Mouse (Mus musculus): Measurements from ENCODE around the gene Ptprr.
A peak's percentile ranks its signal among the peaks of the same experiment; 100 is the strongest.

The Ptprr gene

DNA sequence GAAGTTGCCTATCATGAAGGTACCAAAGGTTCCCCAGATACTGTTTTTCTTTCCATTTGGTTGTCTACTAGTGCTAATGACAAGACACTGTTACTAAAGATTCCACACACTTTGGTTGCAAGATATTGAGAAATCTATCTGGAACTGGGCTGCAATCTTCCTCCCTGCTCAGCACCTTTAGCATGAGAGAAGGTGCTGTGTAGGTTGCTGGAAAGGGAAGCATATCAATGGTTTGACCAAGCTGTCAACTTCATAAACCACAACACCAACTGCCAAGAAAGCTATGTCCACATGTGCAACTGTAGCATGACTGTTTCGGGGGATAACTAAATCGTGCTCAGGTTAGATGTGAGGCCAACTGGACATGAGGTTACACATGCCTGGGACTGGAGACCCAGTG lies 103.5 kb downstream of the Ptprr start:
- no peak for DNase-seq

DNA sequence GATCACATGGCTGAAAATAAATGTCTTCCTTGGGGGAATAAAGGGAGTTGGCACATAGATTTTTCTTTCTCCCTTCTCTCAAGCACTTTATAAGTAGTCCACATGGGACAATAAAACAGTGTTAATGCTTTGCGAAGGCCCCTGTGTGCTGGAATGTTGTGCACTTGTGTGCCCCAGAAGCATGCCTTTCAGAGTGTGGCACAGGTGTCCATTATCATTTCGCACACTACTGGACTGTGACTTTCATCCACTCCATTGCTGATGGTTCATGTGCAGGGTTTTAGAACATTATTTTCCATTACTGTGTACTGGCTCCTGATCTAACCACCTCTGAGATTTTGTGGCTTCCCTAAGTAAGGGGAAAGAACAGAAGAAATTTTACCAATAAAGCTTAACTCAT lies 105.8 kb downstream of the Ptprr start:
- no peak for DNase-seq

DNA sequence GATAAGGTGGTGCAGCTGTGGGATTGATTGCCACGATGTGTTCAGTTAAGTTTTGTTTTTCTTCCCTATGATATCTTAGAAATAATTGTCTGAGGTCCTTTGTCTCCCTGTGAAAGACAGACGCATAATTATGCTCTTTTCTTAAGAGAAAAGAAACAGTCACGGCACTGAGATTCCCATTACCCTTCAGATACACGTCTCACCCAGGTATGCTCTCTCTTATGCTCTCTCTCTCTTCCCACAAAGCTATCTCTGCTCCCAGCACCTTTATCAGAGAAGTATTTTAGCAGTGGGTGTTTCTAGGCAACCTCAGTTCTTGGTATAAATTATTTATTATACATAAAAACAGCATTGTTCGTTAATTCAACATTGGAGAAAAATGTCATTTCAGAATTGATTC lies 107.4 kb downstream of the Ptprr start:
- no peak for DNase-seq

DNA sequence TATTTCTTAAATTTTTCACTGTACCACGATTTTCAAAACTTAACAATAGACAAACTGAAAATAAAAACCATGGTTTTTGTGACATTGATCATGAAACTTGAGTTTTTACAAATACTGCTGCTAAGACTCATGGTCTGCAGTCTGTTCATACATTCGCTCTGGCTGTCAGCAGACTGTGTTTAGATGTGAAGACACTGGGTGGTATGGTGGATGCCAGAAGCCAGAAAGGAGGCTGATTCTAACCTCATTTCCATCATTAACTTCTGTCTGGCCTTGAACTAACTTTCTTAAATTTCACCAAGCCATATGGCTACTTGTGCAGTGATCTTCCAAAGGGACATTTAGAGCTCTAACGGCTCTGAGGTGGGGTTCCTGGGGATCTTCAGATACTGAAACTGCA lies 112.4 kb downstream of the Ptprr start:
- DNase-seq, result no peak

DNA sequence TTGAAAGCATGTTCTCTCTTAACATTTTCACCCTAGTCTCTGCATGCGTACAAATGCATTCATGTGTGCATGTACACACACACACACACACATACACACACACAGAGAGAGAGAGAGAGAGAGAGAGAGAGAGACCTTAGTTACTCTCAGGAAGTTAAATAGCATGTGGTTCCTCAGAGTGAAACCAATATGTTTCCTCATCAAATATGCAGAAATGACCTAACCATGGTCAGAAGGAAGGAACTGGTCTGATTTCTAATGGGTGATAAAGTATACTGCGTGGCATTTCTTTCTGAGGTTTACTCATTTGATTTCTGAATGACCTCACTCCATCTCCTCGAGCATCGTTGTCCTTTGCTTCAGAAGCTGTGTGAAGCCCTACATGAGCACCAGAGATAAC lies 113.2 kb downstream of the Ptprr start:
- DNase-seq, result no peak

DNA sequence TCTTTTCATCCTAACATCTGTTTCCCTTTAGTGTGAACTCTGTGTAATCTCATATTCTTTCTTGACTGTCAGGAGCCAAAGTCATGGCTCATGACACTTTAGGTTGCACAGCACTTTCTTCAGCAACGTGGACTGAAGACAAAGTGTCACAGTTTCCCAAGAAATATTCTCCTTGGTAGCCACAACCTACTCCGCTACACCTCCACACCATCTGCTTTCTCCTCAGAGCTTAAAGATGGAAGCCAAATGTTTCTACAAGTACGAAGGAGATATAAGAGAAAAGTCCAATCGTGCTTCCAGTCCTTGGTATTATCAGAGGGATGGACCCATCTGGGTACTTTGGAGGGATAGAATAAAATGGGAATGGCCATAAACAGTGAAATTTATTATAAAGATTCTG lies 114.2 kb downstream of the Ptprr start:
- peak; percentile 21 for DNase-seq

DNA sequence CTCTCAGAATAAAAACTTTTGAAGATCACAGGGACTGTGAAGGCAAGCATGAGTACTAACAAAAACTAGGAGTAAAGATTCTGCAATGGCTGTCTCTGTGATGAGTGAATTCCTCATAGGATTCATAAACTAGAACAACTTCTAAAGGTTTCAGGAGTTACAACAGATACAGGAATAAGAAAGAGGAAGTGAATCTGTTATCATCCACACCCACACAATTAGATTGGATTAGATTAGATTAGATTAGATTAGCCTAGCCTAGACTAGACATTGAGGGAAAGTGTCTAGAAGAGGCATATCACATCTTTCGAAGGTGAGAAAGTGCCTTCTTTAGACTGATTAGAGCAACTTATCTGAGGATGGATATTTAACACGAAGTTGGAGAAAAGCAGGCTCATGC lies 117.2 kb downstream of the Ptprr start:
- DNase-seq, result no peak

DNA sequence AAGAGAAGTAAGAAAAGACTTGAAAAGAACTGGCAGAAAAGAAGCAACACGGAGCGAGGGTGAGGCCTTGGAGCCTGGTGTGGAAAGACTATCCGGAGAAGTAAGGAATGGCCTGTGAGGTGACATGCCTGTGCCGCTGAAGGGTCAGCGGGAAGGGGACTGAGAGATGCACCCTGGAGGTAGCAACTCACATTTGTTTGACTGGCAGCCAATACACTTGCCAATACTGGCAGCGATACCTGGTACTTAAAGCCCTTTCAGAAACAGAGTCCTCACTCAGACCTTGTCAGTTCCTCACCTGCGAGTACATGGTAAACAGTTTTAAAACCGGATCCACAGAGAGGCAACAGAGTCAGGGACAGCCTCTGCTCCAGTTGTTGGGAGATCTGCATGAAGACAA lies 122.2 kb downstream of the Ptprr start:
- DNase-seq, result no peak

DNA sequence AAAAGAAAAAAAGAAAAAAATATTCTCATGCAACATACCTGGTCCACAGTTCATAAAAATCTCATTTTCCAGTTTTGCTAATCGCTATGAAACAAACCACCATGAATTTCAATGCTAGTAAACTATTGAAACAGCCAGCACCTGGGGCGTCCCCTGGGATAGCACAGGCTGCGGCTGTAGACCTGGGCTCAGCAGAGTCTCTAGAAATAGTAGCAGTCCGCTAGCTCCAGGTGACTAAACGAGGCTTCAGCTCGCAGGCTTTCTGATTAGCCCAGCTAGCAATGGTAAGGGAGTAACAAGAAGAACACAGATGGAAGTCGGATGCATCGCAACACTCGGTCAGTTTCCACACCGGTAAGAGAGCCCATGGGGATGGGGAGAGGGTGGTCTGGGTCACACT lies 125.7 kb downstream of the Ptprr start:
- no peak for DNase-seq

DNA sequence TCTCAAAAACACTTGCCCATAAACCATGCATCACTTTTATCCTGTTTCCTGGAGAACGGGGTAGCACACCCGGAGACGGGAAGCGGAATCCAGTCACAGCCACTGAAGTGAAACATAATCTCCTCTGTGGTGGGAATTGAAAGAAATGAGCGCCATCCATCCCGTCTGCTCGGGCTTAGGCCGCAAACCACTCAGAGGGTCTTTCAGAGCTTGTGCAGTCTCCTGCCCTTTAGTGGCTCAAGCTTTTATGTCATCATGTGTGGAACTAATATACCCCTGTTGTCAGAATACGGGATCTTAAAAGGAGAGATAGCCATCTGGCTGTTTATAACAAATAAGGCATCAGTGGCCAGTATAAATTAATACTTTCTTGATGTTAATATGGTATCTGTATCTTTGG lies 128.1 kb downstream of the Ptprr start:
- DNase-seq, result peak; percentile 47

DNA sequence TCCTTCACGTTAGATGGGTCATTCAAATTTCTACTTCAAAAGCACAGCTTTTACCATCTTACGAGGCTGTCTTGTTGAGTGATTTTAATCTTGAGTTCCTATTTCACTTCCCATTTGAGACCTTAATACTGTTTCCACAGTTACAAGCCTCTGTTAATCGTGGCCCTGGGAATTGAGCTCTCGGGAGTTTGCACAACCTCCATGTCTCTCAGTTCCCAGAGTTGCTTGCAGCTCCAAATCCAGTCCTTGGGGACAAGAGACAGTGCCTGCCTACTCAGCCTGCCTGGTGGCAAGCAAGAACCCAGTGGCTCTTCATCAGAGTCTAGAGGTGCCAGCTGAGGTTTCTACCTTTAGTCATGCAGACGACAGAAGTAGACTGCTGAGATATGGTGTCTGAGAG lies 136.7 kb downstream of the Ptprr start:
- DNase-seq, result no peak

DNA sequence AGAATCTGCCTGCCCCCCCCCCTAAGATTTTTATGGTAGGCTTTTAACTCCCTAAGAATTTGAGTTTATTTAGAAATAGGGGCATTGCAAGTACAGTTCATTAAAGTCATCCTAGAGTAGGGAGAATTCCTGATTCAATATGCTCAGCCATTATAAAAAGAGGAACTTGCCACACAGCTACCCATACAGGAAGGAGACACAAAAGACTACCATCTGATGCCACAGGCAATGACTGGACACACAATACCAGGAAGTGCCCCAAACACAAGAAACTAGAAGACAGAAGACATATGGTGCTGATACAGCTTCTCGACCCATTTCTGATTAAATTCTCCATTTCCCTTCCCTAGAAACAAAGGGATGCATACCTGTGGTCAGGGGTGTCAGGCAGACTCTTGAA lies 138.7 kb downstream of the Ptprr start:
- no peak for DNase-seq

DNA sequence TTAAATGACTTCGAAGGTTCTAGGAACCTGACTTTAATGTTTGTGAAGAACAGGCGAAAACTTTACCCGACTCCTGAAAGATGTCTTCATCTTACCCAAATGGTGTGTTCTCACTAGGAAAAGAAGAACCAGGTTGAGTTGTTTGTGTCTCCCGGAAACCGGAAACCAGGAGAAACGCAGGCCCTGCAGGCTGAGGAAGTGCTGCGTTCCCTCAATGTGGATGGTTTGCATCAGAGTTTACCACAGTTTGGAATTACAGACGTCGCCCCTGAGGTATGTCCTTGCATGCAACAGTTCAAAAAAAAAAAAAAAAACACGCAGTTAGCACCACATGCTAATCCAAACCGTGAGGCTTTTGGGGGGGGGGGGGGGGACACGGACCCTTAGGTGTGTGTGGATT lies 144.3 kb downstream of the Ptprr start:
- no peak for DNase-seq

DNA sequence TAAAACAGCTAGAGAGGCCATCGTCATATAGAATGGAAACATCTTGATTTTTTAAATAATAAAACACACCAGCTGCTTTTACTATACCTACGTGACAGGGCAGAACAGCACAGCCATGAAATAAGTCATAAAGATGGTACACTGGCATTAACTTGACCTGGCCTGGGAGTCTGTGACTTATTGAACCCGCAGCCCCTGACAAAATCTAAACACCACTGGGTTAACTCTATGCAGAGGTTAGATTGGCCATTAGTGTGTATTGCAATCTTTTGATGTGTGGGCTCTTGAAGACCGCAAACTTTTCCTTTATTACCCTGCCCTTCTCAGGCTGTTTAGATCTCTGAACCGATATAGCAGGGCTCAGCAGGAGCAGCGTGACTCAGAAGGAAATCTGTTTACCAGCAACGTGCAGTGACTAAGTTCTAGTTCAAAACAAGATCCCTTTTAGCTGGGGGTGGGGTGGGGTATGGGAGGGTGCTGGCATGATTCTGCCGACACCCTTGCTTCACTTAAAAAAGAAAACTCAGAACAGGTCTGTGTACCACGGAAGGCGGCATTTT lies 157.4 kb downstream of the Ptprr start:
- DNase-seq, result no peak

DNA sequence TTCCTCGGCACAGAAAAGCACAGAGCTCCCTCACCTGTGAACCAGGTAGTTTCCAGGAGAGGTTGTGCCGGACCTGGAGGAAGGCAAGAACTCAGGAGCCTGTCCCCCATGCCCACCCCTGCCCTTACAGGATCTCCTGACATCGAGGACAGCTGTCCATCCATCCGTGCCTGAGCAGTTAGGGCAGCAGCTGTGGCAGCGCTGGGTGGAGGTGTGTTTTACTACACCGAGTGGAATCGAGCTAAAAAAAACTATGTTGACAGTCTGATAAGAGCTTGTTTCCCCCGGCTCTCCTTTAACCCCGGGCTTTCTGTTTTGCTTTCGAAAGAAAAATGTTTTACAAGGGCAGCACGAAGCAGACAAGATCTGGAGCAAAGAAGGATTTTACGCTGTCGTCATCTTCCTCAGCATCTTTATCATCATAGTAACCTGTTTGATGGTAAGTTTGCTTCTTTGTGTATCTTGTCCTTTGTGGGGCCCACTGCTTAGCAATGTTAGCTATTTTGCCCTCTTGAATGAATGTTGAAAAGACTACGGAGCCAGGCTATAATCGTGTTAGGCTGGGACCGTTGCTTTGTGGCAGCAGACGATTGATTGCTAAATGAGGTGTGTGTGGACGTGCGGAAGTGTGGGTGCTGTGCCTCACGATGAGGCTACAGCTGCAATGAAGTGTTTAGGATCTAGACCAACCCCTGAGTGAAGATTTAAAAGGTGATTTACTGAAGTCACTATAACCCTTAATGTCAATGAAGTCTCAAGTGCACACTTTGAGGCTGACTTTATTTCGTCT lies 159.6 kb downstream of the Ptprr start:
- DNase-seq, result peak; percentile 17

DNA sequence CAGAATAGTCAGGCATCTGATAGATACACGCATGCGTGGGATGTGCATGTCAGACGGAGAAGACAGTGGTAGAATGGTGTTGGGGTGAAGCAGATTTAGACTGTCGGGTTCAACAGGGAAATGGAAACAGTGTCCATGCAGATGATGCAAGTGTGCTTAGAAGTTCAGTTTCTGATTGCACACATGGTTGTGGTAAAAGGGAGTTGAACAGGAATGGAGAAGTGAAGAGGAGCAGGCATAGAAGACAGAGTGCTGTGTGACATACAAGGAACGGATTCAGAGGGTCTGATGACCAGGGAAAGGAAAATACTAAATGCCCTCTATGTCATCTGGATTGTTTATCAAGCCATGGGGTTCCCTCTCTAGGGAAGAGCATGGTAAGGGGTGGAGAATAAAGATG lies 163.2 kb downstream of the Ptprr start:
- no peak for DNase-seq

DNA sequence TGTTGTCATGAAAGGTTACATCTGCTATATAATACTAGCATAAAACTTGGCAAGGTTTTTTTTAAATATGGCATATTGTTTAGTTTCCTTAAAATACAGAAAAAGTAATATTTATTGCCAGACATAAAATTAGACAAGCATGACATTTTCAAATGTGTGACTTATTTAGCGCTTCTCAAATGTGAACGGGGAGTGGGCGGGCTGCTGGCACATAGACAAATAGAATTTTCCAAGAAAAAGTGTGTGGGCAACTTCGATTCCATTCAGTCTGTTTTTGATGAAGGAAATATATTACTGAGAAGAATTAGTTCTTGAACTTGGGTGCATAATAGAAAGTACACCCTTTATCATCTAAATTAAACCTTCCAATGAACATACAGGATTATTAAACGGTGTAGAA lies 164.2 kb downstream of the Ptprr start:
- no peak for DNase-seq

DNA sequence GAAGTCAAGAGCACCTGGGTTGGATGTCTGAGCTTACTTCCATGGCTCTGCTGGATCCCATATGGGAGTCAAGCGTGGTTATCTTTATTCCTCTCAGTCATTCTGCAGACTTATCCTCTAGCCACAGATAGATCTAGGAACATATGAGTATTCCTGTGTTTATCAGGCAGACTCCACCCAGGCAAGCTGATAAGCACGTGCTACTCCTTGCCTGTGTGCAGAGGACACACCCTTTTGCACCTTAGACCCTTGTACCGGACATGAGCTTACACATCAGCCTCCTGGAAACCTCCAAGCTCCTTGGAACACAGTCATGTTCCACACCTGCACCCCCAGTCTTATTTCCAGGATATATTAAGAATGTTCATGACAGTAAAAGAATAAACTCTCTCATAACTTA lies 165.2 kb downstream of the Ptprr start:
- no peak for DNase-seq

DNA sequence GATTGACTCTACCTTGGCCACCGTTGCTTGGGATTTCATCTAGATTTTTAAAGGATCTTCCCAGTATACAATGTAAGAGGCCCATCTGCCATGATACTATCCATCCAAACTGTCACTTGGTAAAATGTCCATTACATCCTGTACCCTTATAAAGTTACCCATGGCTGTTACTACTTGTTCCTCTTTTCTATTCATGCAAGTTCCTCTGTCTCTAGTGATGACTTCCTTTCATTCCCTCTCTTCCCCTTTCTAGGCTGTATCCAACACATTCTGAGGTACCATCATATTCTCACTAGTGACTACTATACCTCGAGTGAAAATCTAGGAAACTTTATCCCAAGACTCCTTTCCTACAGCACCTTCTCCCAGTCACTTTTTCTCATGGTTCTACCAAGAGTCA lies 173.7 kb downstream of the Ptprr start:
- no peak for DNase-seq

DNA sequence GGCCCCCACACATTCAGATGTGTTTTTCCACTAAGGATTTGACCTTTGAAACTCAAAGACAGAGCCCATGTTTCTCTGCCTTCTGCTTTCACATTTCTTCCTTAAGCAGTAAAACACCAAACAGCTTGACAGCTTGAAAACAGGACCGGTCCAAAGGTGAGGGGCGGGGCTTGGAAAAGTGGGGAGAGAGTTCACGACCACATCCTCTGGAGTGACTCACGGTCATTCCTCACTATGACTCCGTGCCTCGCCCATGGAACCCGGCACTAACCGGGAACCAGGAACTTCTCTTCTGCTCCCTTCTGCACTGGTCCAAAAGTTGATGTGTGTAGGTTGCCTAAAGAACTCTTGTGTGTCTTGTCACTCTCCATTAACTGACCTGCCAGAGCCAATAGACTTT lies 174.3 kb downstream of the Ptprr start:
- DNase-seq, result no peak

DNA sequence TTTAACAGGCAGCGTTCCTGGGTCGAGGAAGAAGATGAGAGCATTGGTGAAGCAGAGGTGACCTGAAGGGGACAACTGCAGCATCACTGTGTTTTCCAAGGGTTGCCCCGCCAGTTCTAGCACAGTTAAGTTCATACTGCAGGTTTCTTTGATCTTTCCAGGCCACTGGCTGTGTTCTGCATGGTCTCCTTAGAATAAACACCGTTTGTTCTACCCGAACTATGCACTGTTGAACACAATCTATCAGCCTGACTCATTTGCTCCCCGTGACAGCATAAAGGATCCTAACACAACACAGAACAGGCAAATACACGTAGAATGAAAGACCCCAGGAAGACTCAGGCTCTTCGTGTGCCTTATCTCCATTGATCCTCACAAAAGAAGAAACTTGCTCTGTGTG lies 176.4 kb downstream of the Ptprr start:
- DNase-seq, result no peak

DNA sequence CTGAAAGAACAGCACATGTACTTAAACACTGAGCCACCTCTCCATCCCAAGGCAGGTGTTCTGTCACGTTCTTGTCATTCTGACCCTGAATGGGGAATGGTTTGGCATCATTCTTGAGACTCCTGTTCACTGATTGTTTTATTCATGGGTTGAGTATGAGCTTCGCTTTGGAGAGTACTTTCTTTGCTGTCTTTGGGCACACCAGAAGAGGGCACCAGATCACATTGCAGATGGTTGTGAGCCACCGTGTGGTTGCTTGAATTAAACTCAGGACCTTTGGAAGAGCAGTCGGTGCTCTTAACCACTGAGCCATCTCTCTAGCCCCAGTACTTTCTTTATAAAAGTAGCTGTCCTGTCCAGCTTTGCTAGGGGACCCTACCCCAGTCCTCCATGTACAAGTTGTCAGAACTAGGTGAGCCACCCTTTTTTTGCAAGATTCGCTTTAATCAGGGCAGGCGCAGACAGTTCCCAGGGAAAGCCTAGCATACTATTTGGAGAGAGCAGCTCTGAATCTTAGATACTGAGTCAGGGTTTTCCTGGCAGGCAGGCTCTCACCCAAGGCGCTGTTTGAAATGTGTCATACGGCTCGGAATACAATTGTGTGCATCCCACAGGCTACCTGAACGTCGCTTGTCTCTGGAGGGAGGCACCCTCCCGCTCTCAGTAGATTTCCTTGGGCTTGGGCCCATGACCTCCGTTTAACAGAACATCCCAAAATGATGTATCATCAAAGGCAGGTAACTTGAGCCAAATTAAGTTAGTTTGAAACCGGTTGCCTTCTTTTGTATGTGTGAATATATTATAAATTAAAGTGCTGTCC lies 178.8 kb downstream of the Ptprr start:
- DNase-seq, result peak; percentile 43

DNA sequence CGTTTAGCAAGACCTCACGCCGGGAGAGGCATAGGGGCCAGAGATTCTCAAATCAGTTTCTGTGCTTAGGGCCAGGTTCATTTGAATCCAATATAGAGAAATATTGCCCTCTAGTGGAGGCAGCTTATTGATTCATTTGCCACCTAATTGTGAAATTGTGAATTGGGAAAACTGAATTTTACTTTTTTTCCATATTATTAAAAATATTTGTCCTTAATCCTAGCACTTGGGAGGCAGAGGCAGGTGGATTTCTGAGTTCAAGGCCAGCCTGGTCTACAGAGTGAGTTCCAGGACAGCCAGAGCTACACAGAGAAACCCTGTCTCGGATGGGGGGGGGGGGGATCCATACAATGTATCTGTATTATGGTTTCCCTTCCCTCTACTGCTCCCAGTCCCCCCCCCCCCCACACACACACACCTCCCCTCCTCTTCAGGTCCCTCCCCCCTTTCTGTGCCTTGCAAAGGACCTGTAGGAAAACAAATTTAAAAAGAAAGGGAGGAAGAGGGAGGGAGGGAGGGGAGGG lies 179.5 kb downstream of the Ptprr start:
- peak; percentile 91 for DNase-seq

DNA sequence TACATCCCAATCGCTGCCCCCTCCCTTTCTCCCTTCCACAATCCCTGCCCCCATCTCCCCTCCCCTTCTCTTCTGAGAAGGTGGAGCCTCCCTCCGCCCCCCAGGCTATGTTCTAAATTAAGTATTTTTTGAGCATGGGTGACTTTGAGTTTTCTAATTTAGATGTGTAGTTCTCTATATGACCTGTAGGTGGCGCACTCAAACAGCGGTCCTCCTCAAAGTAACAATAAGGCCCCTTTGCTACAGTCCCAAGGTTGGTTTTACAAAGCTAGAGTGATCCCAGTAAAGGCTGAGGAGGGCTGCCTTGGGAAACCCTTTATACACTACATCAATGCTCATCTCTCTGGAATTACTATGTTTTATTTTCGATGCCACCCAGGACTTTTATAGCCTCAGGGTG lies 181.0 kb downstream of the Ptprr start:
- peak; percentile 56 for DNase-seq

Data from embryo, embryonic 11 days (tissue).